Mouse (Mus musculus) megakaryocyte, embryonic 14.5 days (primary cell): Measurements from ENCODE around the gene Lysmd4.

Experiments used
- FLI1 ChIP-seq: IDR thresholded peaks from 2 replicates; pipeline ENCODE4 v1.6.1; 2012; ENCODE audit warnings: low read length, inconsistent platforms, mixed read lengths
- GATA1 ChIP-seq: IDR thresholded peaks from 3 replicates; pipeline ENCODE4 v1.6.1; 2012; ENCODE audit warnings: mixed read lengths, low read length, inconsistent platforms, borderline replicate concordance

- TF ChIP-seq GATA1 (no peak), FLI1 (no peak)
Observed at GRCm38 (mm10) chr7:67213589-67213988, 8.8 kb upstream of the Lysmd4 start.
